Comparison of ENCODE assay signal across 21 mouse cellular contexts in the genomic region with DNA sequence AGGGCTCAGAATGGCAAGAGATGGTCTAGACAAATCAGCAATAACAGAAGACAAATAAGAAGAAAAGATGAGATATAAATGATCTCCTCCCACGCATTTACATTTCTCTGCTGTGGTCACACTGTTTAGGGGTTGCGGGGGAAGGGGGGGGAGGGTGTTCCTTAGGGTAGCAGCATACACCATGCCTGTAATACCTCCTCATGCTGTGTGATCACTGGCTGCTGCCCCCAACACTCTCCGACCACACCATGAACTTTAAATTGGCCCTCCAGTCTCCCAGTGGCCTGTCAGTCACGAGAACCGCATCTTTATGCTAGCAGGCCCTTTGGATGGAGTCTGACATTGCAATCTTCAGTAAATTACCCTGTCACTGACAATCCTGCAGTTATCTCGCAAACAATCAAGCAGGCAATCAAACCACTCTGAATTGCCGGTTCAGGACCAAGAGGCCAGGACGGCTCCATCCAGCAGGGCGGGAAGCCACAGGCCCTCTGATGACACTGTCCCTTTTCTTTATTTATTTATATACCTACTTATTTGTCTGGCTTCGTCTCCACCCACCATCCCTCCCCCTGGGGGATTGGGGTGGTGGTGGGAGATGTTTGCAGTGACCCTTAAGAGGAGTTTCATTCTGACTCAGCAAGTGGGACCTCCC.
DNase-seq lines count a peak whose midpoint lies in the region; ATAC-seq and TF ChIP-seq lines count a peak whose summit lies in the region.
"Had no signal": no experiment of that assay in that cellular context is flagged by ENCODE, and none has a peak within 500 bp of the region (broad histone marks: within the 10 kb centered on the region; RNA-seq: fewer than 3 reads in every experiment).

No protein-coding gene starts in this region.

- no peak overlapping the region for H3K27ac ChIP-seq in forebrain, embryonic 13.5 days
- H3K27ac ChIP-seq in forebrain, postnatal 0 days (ENCODE audit: low read depth, low read length): no peak overlapping the region
- no peak overlapping the region for H3K27ac ChIP-seq in neural tube, embryonic 15.5 days (replicated peaks)
- H3K27ac ChIP-seq in limb, embryonic 10.5 days: no peak overlapping the region
- H3K27ac ChIP-seq in left cerebral cortex, adult 2 months: no peak overlapping the region
- H3K27ac ChIP-seq: embryonic facial prominence, embryonic 12.5 days; heart, adult 2 months had no signal

- no peak overlapping the region for H3K4me2 ChIP-seq in forebrain, embryonic 13.5 days
- no peak overlapping the region for H3K4me2 ChIP-seq in forebrain, postnatal 0 days (ENCODE audit: low read depth)
- no peak overlapping the region for H3K4me2 ChIP-seq in neural tube, embryonic 15.5 days
- H3K4me2 ChIP-seq: embryonic facial prominence, embryonic 12.5 days had no signal

- H3K4me1 ChIP-seq in forebrain, embryonic 13.5 days: peaks cover 32% of the 10 kb centered on the region
- H3K4me1 ChIP-seq in forebrain, postnatal 0 days (ENCODE audit: insufficient read depth): no peaks in the 10 kb centered on the region
- peaks cover 12% of the 10 kb centered on the region for H3K4me1 ChIP-seq in neural tube, embryonic 15.5 days
- no peaks in the 10 kb centered on the region for H3K4me1 ChIP-seq in limb, embryonic 10.5 days
- H3K4me1 ChIP-seq: embryonic facial prominence, embryonic 12.5 days had no signal

- H3K9ac ChIP-seq in forebrain, embryonic 13.5 days: no peak overlapping the region
- no peak overlapping the region for H3K9ac ChIP-seq in forebrain, postnatal 0 days
- no peak overlapping the region for H3K9ac ChIP-seq in neural tube, embryonic 15.5 days (replicated peaks)
- H3K9ac ChIP-seq: embryonic facial prominence, embryonic 12.5 days had no signal

- 0 out of 2 replicates have a peak, but pooled peaks cover 5% of the 10 kb centered on the region for H3K27me3 ChIP-seq in forebrain, embryonic 13.5 days
- H3K27me3 ChIP-seq in forebrain, postnatal 0 days (ENCODE audit: insufficient read depth, low read length): no peaks in the 10 kb centered on the region
- no peaks in the 10 kb centered on the region for H3K27me3 ChIP-seq in neural tube, embryonic 15.5 days (replicated peaks)
- H3K27me3 ChIP-seq in limb, embryonic 10.5 days (ENCODE audit: low read depth, poor library complexity, severe bottlenecking): peaks cover 12% of the 10 kb centered on the region; the same call in 1 of the 2 replicates
- H3K27me3 ChIP-seq: embryonic facial prominence, embryonic 12.5 days had no signal

- intact Hi-C loops in left cerebral cortex, adult 2 months (cut with DNase I): no loop called here

- no peaks in the 10 kb centered on the region for H3K9me3 ChIP-seq in forebrain, embryonic 13.5 days (replicated peaks)
- H3K9me3 ChIP-seq in forebrain, postnatal 0 days (ENCODE audit: low read length): no peaks in the 10 kb centered on the region
- H3K9me3 ChIP-seq in neural tube, embryonic 15.5 days (replicated peaks): no peaks in the 10 kb centered on the region
- no peaks in the 10 kb centered on the region for H3K9me3 ChIP-seq in limb, embryonic 10.5 days (replicated peaks)
- H3K9me3 ChIP-seq: embryonic facial prominence, embryonic 12.5 days had no signal

- WGBS in forebrain, embryonic 13.5 days: 49% methylated on average over 10 of the region's 10 CpGs
- WGBS in forebrain, postnatal 0 days: 55% methylated on average over 10 of the region's 10 CpGs
- WGBS in neural tube, embryonic 15.5 days: 37% methylated on average over 10 of the region's 10 CpGs
- 38% methylated on average over 10 of the region's 10 CpGs for WGBS in limb, embryonic 10.5 days

- H3K36me3 ChIP-seq in forebrain, embryonic 13.5 days (ENCODE audit: poor library complexity, severe bottlenecking): no peaks in the 10 kb centered on the region
- H3K36me3 ChIP-seq in forebrain, postnatal 0 days (ENCODE audit: insufficient read depth): no peaks in the 10 kb centered on the region
- no peaks in the 10 kb centered on the region for H3K36me3 ChIP-seq in neural tube, embryonic 15.5 days
- H3K36me3 ChIP-seq in limb, embryonic 10.5 days: no peaks in the 10 kb centered on the region
- H3K36me3 ChIP-seq: embryonic facial prominence, embryonic 12.5 days had no signal

- no peak overlapping the region for H3K4me3 ChIP-seq in forebrain, embryonic 13.5 days
- H3K4me3 ChIP-seq in forebrain, postnatal 0 days (ENCODE audit: low read depth, low read length): no peak overlapping the region
- no peak overlapping the region for H3K4me3 ChIP-seq in neural tube, embryonic 15.5 days (replicated peaks)
- no peak overlapping the region for H3K4me3 ChIP-seq in limb, embryonic 10.5 days
- H3K4me3 ChIP-seq in left cerebral cortex, adult 2 months: no peak overlapping the region
- H3K4me3 ChIP-seq: embryonic facial prominence, embryonic 12.5 days; heart, adult 2 months; myocyte had no signal

- no peak for DNase-seq in forebrain, postnatal 0 days
- peak; percentile 14 for DNase-seq in neural tube, embryonic 10.5 days (ENCODE audit: extremely low spot score, low spot score)
- peak; percentile 32 for DNase-seq in limb, embryonic 10.5 days (ENCODE audit: low spot score)
- DNase-seq in right cerebral cortex, postnatal 14 days: no peak
- DNase-seq in spleen, adult 18-20 months: no peak
- DNase-seq in left cerebral cortex, adult 2 months (ENCODE audit: extremely low spot score in 1 of 2, low spot score in 2 of 2): no peak
- DNase-seq: adrenal gland, postnatal 36 days; B cell, adult 2 months; cerebellum, adult 18-20 months; cerebellum, postnatal 25 days; gastrocnemius, postnatal 25 days; heart, adult 2 months; heart, postnatal 36 days; kidney, adult 11 months; liver; lung, postnatal 10 days; retina, postnatal 1 day had no signal

- ATAC-seq in forebrain, embryonic 13.5 days: 0 out of 2 replicates have a peak, but pooled peaks have one; percentile 17
- no peak for ATAC-seq in forebrain, postnatal 0 days
- ATAC-seq in neural tube, embryonic 15.5 days (ENCODE audit: low FRiP score): no peak

- no peak for TF ChIP-seq CTCF in forebrain, postnatal 0 days (IDR thresholded peaks at IDR 0.05; ENCODE audit: low read depth)
- TF ChIP-seq CTCF in left cerebral cortex, adult 2 months (IDR thresholded peaks at IDR 0.05): no peak

Comparison
In these comparisons a context has a peak if more than half of its experiments do, and no peak if none do; other contexts are left out.
1. DNase-seq: peak in neural tube, embryonic 10.5 days (single experiment) and limb, embryonic 10.5 days (single experiment); none in forebrain, postnatal 0 days (single experiment), right cerebral cortex, postnatal 14 days (single experiment), spleen, adult 18-20 months (0 of 2) and left cerebral cortex, adult 2 months (0 of 2).